Mouse (Mus musculus) CD4-positive, CD25-positive, alpha-beta regulatory T cell, adult 2 months (primary cell): ENCODE measurements around the gene Tgif1.

Source experiments
- DNase-seq: peaks from one replicate; pipeline ENCODE4 v3.0.0-alpha.2; 2012; ENCODE audit warnings: low read depth, low spot score

The Tgif1 gene

DNA sequence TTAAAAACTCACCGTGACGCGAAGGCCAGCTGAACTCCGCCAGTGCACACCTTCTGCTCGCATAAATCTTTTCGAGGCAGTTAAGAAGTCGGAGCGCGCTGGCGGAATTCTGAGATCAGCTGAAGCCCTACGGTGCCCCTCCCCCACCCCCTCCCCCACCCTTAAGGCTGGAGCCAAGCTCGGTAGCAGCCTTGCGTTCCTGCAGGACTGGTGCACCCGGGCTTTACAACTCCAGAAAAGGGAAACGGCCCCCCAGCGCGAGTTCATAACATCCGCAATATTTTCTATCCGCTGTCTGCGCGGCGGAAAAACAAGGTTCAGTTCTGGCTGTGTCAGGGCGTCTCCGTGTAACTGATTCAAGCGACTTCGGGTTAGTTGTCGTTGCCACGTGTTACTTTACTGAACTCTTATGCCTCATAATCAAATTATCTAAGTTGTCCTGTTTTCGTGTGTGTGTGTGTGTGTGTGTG, at the start of gene Tgif1:
TSS of gene Tgif1 (minus strand) at position 111 of the 470 bp plus-strand sequence.
- DNase-seq = peak; percentile 83

DNA sequence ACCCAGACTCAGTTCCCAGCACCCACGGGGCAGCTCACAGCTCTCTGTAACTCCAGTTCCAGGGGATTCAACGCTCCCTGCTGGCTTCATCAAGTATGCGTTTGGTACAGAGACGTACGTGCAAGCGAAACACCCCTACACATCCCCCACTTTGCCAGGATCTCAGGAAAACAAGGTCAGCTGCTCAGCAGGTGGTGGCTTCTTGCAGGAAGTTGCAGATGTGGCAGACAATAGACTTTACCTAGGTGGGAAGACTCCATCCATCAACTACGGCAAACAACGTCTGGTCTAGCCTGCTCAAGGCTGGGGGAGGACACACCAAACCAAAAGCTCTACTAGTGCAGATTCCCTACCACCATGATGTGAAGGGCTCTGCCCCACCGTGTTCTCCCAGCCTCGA, 47.3 kb upstream of the Tgif1 start:
- DNase-seq = no peak

DNA sequence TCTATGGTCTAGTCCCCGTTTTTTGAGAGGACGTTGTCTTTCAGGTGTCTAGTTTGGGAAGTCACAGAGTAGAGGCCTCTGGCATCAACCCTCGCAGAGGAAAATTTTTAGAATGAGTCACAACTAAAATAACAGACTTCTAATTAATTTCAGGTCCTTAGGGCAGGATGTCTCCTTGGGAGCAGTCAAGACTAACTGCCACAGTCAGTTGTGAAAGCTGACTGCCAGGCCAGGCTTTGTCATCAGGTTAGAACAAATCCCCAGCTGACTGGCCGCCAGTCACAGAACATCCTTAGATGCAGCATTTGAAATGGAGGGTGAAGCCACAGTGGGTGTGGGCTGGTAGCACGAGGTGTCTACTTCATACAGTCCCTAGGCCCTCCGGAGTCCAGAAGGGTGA, 46.3 kb upstream of the Tgif1 start:
- DNase-seq = no peak

DNA sequence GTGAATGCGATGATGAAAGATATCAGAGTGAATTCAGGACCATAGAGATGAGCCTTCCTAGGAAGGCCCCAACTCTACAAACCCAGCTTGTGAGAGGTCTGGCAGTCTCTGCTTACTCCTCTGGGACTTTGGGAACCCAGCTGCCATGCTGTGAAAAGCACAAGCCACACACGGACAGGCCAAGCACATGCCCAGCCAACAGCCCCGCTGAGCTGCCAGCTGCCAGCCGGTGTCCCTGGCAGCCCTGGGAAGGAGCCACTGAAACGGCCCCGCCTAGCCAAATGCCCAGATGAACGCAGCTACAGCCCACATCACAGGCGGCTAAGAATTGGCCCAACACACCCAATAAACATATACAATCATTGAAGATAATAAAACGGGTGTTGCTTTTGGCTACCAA, 41.5 kb upstream of the Tgif1 start:
- DNase-seq = no peak

DNA sequence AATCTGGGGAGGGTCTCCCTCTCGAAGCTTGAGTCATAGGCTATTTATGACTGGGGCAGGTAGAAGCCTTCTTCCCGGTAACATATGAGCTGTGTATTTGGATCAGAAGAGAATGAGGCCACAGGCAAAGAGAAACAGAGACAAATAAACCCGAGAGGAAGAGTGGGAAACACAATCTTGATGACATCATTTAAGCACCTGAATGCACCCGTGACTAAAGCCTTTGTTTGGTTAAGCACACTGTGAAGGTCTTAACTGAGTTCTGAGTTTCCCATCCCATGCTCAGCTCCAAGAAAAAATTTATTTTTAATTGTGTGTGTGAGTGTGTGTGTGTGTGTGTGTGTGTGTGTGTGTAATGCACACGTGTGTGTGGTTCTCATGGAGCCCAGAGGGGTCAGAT, 39.8 kb upstream of the Tgif1 start:
- no peak for DNase-seq

DNA sequence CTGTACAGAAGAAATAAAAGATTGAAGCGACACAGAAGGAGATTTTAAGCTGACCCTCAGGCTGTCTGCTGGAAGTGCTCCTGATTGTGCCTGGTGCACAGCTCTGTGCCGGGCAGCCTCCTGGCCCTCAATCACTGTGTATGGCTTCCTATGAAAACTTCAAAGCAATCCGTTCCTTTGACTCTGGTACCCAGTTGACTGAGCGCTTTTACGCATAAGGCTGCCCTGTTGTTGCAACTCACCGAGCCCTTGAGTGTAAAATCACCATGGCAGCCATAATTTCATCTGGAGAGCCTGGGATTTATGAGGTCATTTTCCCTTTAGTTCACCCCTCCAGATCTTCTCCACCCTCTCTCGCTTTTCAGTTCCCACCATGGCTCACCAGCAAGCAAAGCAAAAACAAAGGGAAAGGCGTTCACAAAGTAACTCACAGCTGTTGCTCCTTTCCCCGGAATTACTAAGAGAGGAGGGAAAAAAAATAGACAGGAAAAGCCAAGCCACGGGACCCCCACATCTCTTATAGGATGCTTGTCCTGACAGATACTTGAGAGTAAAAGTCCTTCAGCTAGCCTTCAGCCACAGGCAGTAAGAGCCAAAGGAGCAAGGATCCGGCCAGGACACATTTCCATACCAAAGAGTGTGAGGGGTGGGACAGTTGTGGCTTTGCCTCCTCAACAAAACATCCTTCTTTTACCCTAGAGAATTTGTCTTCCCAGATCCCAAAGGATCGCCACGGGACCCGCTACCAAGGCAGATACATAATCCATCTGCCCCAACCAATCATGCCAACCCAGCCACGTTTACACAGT, 39.1 kb upstream of the Tgif1 start:
- no peak for DNase-seq

DNA sequence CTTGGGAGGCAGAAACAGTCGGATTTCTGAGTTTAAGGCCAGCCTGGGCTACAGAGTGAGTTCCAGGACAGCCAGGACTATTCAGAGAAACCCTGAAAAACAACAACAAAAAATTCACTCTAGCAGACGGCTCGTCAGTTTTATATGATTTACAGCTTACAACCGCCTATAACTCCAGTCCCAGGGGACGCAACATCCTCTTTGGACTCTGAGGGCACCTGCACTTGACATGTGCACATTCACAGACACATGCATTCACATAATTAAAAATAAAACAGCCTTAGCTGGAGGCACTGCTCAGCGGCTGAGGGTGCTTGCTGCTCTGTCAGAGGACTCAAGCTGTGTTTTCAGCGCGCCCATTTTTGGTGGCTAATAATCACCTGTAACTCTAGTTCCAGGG, 37.2 kb upstream of the Tgif1 start:
- DNase-seq = no peak

DNA sequence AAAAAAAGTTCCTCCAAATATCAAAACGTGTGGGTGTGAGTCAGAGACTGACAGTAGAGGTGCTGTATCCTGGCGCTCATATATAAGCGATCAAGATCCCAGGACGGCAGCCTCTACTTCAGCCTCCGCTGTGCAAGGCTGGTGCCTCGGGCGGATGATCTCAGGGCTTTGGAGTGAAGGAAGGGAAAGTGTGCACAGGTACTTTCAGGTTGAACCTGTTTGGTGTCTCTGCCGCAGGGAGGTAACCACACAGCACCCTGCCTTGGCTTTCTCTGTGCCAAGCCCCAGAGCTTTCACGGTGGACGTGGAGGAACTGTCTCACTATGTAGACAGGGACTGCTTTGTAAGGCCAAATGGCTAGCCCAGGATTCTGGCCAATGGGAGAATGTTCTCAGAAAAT, 35.3 kb upstream of the Tgif1 start:
- peak; percentile 20 for DNase-seq

DNA sequence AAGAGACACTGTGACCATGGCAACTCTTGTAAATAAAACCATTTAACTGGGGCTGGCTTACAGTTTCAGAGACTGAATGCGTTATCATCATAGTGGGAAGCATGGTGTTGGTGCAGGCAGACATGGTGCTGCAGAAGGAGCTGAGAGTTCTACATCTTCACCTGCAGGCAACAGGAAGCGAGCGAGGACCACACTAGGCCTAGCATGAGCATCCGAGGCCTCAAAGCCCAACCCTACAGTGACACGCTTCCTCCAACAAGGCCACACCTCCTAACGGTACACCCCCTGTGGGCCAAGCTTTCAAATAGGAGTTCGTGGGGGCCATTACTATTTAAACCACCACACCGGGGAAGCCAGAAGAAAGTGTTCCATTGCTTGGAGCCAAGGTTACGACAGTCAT, 34.5 kb upstream of the Tgif1 start:
- peak; percentile 77 for DNase-seq

DNA sequence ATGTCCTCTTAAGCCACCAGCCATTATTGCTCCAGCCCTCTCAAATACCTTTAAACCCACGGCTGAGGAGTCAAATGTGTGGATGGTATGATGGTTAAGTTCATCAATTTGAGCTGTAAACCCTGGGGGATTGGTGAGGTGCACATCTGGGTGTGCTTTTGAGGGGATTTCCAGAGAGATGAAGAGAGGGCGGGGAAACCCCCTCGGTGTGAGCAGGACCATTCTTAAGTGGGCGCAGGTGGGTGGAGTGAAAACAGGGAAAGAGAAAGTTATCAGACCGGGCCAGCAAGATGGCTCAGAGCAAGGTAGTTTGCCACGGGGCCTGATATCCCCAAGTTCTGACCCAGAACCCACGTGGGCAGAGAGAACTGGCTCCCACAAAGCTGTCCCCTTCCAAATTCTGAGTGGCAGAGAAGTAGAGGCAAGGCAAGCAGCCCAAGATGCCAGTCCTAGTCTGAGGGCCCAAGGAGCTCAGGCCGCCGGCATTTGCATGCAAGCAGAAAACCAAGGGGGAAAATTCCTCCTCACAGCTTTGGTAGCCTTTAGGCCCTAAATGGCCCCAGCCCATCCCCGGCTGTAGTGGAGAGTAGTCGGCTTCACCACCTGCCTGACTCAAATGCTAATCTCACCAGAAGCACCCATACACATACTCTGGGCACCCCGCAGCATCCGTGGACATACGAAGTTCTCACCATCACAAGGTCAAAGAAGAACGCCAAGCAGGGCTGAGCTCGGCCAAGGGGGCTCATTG, 33.5 kb upstream of the Tgif1 start:
- DNase-seq = peak; percentile 79

DNA sequence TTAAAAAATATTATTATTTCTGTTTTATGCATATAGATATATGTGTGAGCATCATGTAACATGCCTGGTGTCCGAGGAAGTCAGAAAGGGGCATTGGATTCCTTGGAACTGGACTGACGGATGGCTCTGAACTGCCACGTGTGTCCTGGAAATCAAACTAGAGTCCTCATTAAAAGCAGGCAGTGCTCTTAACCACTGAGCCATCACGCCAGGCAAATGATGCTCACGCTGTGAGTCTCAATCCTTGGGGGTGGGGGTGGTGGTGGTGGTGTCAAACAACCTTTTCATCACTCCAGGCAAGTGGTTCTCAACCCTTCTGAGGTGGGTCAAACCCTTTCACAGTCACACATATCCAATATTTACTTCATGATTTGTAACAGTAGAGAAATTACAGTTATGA, 32.5 kb upstream of the Tgif1 start:
- no peak for DNase-seq

DNA sequence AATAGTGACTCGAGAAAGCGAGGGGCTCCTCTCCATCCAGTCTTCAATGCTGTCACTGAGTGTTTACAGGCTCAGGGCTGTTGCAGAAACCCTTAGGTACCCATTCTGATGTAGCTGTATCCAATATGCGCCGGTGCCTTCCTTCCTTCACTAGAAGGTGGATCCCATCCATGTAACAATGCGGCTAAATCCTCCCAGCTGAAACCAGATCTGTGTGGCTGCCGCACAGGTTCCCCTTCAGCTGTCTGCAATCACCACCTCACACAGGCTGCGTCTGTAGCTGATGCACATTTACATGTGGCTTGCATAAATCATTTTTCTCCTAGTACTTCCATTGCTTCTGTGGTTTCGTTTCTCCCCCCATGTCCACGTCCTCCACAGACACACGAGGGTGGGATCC, 28.6 kb upstream of the Tgif1 start:
- DNase-seq = no peak

DNA sequence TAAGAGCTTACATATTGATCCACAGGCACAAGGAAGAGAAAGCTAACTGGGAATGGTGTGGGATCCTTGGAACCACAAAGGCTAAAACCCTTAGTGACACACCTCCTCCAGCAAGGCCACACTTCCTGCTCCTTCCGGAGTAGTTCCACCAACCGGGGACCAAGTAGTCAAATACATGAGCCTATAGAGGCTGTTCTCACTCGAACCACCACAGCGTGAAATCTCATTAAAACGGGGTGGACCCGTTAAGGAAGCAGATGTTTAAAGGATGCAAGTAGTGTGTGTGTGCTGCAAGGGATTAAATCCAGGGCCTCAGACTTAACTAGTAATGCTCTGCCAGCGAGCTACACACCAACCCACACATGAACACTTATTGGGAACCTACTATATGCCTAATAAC, 27.8 kb upstream of the Tgif1 start:
- DNase-seq = no peak

DNA sequence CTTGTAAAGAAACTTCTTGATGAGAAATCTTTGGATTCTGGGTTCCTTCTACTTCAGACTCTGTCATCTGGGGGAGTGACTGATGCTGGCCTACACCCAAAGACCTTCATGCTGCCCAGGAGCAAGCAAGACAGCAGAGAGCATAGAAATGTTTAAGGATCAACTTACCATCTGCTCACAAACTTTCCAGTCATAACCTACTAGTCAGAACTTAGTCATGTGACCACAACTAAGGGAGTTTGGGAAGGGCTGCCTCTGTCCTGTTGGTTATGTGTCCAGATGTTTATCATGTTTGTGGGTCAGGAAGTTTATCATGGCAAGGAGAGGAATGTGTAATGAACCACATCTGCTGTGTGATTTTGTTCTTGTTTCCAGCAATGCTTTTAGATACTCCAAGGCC, 24.9 kb upstream of the Tgif1 start:
- no peak for DNase-seq

DNA sequence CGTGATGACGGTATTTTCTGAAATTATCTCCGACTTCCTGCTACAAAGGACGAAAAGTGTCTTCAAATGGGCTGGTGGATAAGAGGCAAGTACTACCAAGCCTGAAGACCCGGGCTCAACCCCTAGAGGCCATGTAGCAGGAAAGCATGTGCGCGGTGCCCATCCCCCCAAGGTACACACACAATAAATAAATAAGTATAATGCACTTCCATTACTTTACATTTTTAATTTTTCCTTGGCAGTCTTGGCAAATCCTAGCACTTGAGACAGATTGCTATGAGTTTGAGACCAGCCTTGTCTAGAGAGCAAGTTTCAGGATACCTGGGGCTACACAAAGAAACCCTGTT, 20.4 kb upstream of the Tgif1 start:
- DNase-seq = peak; percentile 47

DNA sequence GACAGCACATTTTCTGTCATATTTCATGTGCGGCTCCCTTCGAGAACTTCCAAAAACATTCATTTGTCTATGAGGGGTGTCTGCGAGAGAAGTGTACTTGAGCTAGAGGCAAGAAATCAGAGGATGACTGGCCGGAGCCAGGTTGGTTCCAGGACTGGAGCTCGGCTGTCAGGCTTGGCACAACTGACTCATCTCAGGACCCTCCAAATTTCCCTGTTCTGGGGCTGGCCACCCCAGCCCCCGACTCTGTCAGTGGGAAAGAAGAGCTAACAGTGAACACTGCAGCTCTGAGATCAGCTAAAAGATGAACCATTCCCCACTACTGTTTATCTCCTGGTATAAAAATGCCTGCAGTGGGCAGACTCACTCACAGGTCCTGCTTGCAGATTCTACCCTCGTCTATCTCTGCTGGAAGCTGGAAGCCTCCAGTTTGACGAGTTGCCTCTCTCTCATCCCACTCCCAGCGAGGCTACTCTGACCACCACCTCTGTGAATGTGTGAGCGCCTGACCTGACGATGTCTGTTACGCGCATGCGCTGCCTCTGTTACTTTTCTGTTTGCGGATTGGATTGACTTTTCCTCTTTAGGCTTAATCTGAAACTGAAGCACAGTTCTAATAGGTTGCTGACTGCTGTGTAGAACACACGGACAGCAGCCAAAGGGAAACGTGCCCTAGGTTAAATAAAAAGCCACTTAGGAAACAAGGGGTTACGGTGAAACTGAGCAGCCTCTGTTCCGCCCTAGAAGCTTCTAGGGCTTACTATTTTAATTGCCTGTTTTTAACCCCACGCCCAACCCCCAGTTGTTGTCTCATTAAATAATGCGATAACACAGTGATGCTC, 19.8 kb upstream of the Tgif1 start:
- peak; percentile 40 for DNase-seq

DNA sequence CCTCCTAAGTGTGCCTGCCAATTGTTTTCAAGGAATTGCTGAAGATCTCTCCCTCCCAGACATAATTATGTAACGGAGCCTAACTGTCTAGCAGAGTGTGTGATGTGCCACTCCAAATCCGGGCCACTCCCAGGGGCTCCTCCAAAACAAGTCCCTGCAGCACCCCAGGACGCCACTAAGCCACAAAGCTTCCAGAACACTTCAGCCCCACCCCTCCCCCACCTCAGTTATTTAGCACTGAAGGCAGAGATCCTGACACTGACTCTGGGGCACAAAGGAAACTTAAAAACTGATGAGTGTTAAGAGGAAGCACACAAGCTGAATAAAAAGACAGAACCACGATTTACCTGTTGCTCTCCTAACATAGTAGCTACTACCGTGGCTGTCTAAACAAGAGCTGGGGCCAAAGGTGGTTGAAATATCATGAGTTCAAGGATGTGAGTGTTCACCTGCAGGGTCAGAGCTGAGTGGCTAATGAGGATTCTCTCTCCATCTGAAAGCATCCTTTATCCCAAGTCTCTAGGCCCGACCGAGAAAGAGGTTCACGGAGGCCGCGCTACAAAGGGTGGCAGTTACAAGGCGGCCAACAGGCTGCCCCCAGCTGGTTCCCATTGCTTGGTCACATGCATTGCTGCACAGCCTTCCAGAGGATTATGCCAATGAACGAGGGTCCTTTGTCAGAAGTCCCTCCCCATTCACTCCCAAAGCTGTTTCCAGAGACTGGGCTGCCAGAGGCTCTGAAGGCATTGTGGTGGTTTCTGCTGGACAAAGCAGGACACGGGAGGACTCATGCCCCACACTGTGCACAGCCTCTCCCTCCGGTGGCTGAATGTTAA, 19.0 kb upstream of the Tgif1 start:
- DNase-seq = no peak

DNA sequence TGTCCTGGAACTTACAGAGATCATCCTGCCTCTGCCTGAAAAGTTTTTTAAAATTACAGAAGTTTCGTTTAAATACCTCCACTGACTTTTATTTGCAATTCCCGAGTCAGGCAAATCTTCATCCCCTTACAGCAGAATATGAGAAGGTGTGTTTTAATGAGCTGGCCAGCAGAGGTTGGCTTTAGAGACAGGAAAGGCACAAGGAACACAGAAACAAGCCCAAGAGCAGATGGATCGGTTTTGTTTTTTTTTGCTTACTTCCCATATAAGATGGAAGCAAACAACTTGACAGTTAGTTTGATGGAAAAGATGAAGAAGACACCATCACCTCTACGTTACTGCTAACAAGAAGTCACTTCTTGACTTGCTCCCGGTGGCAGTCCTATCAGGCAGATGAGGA, 18.3 kb upstream of the Tgif1 start:
- no peak for DNase-seq

DNA sequence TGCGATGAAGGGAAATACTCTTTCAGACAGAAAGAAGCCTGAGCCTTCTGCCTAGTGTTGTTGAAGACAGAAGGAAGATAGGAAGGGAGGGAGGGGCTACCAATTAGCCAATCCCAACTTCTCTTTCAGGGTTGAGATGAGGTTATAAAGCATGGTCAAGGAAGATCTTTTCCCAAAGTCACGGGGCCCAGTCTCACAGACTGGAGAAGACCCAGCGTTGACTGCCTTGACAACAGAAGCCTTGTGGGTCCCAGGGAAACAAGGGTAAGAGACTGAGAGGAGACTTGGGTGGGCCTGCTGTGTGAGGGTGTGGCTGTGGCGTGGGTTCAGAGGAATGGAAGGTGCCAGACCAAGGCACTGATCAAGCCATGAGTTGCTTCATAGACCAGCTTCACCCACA, 17.2 kb upstream of the Tgif1 start:
- no peak for DNase-seq

DNA sequence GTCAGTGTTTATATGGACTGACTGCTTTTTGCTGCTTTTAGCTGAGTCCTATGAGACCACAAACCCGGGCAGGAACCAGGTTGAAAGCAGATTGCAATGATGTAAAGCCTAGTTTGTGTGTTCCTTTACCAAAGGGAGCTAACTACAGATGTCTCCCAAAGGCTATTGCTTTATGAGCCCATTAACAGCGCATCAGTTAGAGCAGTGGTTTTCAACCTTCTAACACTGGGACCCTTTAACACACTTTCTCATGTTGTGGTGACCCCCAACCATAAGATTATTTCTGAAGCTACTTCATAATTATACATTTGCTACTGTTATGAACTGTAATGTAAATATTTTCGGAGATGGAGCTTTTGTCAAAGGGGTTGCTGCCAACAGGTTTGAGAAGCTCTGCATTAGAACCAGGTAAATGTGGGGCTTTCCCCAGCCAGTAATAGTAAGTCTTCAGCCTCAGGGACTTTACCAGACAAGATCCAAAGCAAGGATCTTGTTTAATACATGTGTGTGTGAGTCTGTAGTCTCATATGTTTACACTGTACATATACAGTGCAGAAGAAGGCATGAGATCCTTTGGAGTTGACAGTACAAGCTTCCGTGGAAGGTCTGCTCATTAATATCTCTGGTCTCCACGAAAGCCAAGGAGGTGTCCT, 15.4 kb upstream of the Tgif1 start:
- no peak for DNase-seq
